Mouse (Mus musculus): ENCODE data around the gene Btf3l4.

The Btf3l4 gene

DNA sequence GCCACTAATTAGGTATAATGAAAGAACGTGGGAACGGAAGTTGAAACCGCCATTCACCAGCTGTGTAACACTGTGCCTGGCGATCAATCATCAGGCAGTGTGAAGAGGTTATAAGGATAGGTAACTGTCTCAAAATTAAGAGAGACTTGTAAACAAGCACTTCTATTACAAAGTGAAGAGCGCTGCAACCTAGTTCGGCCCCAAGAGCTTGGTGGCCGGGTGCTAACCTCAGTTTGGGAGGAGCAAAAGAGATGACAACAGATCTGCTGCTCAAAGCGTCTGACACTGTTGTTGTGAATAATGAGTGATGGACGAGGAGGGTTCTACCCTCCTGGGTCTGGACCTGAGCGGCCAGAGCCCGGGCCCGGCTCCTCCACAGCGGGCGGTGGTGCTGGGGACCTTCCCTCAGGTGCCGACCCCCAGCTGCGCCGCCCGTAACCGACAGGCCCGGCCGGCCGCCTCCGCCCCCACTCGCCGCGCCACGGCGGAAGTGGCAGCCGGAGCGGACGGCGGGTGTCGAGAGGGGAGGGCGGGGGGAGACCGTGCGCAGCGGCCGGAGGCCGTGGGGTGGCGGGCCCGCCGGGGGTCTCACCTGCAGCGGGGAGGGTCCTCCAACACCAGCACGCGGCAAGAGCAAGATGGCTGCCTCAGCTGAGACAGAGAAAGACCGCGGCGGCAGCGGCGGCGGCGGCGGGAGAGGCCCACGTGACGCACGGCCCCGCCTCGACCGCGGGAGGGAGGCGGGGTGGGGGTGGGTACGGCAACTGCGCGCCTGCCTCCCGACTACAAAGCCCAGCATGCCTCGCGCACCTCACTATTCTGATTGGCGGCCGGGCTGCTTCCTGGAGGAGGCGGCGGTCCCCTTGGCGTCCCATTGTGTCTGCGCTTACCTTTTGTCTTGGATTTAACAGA is at the start of gene Btf3l4:
Btf3l4 (minus strand) TSS at position 699 of the 912 bp plus-strand sequence.
- DNase-seq (ENCODE audit: low spot score in 2 of 2) = peak; percentile 88 to 93

DNA sequence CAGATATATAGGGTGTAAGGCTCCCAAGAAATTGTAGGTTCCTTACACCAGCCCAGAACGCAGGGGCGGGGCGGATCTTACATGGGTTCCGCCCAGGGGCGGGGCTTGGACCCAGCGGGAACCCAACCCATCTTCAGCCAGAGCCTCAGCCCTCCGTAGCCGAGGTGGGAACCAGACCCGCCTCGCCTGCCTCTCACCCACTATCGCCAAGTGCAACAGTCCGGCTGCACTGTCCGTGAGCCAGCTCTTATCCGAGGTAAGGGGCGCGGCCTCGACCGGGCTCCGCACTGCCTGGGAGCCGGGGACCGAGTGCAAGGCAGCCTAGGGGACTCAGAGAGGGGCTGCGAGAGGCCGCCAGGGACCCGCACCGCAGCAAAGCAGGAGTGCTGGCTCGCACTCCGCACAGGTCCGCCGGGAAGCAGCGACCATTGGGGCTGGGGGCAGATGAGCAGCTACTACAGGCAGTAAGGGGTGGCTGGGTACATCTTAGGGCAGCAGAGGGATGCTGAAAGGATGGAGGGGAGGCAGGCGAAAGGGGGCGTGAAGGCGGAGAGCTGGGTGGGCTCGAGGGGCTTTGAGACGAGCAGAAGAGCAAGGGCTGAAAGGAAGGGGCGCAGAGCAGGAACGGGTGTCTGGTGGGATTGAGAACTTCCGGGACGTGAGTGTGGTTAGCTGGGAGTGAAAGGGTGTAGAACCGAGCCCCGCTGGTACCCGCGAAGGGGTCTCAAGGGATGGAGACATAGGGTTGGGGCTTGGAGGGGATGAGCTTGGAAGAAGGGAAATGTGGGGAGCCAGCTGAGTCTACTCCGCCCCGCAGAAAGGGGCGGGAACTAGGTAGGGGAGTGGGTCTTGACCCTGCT is 45.8 kb upstream of the Btf3l4 start, which contains the start of gene Rab3b:
Rab3b (plus strand) TSS at position 101 of the 860 bp plus-strand sequence.
- DNase-seq (ENCODE audit: low spot score in 2 of 2) = peak; percentile 71 to 81

DNA sequence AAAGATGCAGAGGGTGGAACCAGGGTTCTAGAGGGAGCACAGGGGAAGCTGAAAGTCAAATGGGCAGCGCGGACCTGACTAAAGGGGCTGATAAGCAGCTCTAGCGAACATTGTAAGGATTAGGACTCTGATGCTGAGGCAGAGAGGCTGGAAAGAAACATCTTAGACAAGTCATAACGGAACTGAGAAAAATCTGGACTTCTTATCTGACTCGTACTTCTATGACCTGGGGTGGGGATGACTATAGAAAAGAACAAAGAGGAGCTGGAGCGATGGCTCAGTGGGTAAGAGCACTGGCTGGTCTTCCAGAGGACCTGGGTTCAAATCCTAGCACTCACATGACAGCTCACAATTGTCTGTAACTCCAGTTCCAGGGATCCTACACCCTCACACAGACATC is 44.5 kb upstream of the Btf3l4 start:
- no peak for DNase-seq (ENCODE audit: low spot score in 2 of 2)

- no peak for DNase-seq (ENCODE audit: low spot score in 2 of 2)
Observed at GRCm38 (mm10) chr4:108873746-108874145, 40.3 kb upstream of the Btf3l4 start.

- peak; percentile 80 to 89 for DNase-seq (ENCODE audit: low spot score in 2 of 2)
Observed at GRCm38 (mm10) chr4:108869730-108870374, 36.4 kb upstream of the Btf3l4 start.

GRCm38 (mm10) chr4:108866806-108867205 is 33.4 kb upstream of the Btf3l4 start:
- peak in 1 of 2 experiments; percentile 15 for DNase-seq (ENCODE audit: low spot score in 2 of 2)

DNA sequence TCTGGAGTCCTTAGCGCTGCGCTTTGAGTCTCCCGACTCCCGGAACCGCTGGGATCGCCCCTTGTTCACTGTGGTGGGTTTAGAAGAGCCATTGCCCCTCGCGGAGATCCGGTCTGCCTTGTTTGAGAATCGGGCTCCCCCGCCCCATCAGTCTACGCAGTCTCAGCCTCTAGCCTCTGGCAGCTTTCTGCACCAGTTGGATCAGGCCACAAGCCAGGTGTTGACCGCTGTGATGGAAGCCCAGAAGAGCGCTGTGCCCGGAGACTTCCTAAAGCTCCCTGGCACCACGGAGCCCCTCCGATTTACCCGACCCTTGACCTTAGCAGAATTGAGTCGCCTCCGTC is 15.1 kb upstream of the Btf3l4 start, which contains the start of gene A730015C16Rik:
A730015C16Rik (minus strand) TSS at position 115 of the 344 bp plus-strand sequence.
- no peak for DNase-seq (ENCODE audit: low spot score in 2 of 2)

DNA sequence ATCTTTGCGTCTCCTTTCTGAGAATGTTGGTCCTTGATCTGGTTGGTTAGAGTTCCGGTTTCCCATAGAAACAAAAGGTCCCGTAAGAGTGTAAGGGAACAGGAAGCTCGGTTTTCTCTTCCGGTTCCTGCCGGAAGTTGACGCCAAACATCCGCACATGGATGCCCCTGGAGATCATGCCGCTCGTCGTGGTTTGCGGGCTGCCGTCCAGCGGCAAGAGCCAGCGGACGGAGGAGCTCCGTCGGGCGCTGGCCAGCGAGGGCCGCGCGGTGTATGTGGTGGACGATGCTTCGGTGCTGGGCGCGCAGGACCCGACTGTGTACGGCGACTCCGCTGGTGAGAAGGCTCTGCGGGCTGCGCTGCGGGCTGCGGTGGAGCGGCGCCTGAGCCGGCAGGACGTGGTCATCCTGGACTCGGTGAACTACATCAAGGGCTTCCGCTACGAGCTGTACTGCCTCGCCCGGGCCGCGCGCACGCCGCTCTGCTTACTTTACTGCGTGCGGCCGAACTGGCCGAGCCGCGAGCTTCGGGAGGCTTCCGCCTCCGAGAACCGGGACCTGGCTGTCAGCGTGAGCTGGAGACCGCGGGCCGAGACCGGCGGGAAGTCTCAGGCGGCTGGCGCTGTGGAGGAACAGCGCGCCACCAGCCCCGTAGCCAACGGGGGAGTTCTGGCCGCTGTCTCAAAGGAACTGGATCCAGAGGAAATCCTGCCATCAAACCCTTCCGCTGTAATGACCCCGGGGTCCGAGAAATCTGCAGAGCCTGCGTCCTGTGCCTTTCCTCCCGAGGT is 14.5 kb upstream of the Btf3l4 start, which contains the start of gene Kti12:
Kti12 (plus strand) TSS at position 71 of the 790 bp plus-strand sequence.
- peak; percentile 68 to 82 for DNase-seq (ENCODE audit: low spot score in 2 of 2)

DNA sequence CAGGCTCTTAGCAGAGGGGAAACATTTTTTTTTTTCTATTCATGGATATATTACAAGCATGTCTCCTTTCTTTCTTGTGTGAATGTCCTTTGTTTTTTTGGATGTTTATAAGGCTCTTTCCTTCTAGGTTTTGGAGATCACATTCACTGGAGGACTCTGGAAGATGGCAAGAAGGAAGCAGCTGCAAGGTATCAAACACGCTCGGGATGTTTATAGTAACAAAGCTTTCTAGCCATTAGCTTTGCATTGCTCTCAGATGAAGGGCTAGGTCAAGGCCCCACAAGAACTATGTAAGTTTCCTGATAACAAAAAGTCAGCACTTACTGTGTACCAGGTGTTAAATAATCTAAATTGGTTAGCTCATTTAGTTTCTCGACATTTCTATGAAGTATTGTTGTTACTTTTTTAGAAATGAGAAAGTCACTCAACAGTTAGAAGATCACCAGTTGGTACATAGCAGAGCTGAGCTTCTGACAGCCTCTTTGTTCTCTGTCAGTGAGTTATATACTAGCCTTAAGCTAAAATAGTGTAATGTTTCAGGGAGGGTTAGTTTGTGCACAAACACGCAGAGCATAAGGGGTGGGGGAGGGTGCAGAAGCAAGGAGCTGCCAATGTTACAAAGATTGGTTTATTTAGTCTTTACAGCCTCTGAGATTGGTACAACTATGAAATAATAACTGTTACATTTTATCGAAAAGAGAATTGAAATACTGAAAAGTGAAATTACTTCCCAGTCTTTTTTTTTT is 12.6 kb upstream of the Btf3l4 start:
- DNase-seq (ENCODE audit: low spot score in 2 of 2) = no peak

- no peak for DNase-seq (ENCODE audit: low spot score in 2 of 2)
Observed at GRCm38 (mm10) chr4:108843336-108843735, 9.9 kb upstream of the Btf3l4 start.

DNA sequence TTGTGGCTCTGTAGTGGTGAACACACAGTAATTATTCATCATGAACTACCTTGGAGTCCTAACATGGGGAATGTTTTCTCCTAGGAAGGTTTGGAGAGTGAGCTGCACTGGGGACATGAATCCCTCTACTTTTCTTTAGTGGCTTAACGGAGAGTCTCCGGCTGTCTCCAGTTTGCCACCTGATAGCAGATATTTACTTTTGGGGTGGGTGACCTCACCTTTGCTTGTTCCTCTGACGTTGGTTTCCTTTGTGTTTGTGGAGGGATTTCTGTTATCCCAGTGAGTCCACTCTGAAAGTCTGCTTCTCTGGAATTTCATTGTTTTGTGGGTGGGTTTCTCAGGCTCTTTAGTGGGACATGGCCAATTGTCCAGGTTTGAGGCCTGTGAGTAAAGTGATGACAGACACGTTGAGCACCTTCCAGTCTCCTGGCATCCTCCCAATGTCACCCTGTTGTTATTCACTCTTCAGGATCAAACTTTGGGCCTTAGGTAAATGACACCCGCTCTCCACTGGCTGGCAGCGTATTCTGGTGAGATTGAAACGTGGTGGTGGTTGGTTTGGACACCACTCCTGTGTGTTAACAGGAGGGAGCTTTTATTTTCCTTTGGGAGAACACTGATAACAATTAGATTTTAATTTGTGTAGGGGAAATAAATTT is 8.6 kb upstream of the Btf3l4 start:
- DNase-seq (ENCODE audit: low spot score in 2 of 2) = no peak

DNA sequence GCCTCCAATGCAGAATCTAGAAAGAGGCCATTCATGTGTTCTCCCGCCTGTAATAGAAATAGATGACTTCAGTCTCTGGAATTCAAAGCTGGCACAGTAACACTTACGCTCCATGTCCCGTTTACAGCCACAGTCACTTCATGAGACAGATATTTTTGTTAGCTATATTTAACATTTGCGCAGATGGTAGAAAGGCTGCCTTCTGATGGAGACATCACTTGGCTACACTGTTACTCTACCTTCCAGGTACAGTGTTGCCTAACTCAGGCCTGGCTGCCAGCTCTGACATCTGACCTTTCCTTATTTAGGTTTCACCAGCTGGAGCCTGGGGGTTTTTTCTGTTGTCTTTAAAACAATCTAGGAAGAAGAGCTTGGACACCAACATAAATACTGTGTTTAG is 4.6 kb upstream of the Btf3l4 start:
- DNase-seq (ENCODE audit: low spot score in 2 of 2) = no peak

GRCm38 (mm10) chr4:108835496-108835895 is 2.1 kb upstream of the Btf3l4 start:
- no peak for DNase-seq (ENCODE audit: low spot score in 2 of 2)

DNA sequence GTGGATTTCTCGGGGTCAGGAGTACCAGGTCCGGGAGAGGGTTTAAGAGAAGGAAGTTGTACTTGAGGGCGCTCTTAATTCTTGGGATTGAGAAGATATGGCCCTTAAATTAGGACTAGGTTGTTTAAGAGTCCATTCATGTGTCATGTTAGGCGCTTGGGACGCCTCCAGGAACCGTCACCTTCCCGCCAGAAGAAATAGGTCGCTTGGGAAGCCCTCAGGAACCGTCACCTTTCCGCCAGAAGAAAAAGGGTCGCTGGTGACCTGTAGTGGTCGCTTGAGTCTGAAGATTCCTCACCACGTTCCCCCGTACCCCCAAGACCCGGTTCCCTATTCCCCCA is 1.5 kb upstream of the Btf3l4 start:
- DNase-seq (ENCODE audit: low spot score in 2 of 2) = no peak

- peak; percentile 62 to 77 for DNase-seq (ENCODE audit: low spot score in 2 of 2)
Observed at GRCm38 (mm10) chr4:108834115-108834970, 929 bp upstream of the Btf3l4 start, which contains the start of gene Txndc12. Txndc12 (plus strand) TSS chr4:108834601.

DNA sequence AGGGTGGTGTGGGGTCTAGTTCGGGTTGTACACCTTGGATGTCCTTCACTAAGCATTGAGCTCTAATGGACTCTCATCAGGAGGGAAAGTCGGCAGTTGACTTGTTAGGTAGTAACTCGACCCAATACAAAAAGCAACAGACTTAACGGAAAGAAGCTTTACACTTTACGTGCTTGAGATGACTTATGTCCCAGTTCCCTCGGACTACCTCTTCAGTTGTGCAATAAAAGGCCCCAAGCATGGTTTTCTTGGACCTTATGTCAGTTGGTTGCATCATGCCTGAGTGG is 357 bp upstream of the Btf3l4 start:
- no peak for DNase-seq (ENCODE audit: low spot score in 2 of 2)

DNA sequence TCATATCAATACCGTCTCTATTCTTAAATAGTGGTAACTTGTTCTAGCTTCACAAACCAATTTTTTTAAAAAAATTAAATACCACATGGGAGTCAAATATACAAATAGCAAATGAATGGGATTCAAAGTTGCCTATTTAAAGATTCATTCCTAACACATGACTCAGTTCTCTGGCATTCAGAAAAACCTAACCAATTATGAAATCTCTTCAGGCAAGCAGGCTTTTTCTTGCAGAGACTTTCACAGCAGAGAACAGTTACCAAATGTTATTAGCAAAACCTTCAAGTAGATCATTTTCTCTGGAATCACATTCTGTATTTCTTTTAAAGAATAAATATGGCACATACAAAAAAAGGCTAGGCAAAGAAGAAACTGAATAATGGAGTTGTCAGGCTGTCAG is 2.7 kb downstream of the Btf3l4 start:
- DNase-seq (ENCODE audit: low spot score in 2 of 2) = no peak

DNA sequence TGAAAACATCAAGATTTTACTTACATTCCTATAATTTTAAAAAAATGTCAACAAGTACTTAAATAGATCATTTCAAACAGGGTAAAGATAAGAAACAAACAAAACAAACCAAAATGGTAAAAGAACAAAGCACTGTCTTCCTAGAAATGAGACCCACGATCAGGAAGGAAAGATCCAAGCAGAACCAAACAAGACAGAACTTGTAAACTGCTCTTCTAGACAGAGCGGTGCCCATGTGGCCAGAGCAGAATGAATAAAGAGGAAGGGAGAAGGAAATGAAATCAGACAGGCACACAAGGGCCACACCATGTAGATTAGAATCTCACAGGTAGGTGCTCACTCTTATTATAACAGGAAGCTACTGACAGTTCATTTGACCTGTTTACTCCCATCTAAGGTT is 6.8 kb downstream of the Btf3l4 start:
- no peak for DNase-seq (ENCODE audit: low spot score in 2 of 2)

DNA sequence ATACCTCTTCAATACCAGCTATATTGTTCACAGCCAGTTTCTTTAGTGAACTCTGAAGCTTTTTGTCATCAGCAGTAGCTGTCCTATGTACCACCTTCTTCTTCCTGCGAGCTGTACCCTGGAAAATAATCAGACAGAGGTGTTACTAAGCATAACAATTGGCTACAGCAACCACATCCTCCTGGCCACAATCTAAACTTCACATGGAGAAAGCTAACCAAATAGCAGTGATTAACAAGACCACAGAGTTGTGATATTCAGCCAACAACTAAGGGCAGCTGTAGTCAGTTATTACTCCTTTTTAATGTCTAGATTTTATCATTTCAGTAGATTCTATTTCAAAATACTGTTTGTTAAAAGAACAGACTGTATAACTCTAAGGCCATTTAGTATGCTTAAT is 7.3 kb downstream of the Btf3l4 start:
- DNase-seq (ENCODE audit: low spot score in 2 of 2) = no peak
